Mouse (Mus musculus): ENCODE data around the gene Ranbp2. TPM values are rescaled to one million over a fixed set of nuclear protein-coding genes. Genes with fewer than 3 reads are reported as not detected.
A peak's percentile ranks its signal among the peaks of the same experiment; 100 is the strongest.

Ranbp2 gene
- polyA plus RNA-seq (2014; fragmentation: Nextera tagmentation; extraction: Ambion mirVana), result 26.2 and 48.2 TPM in 2 replicates

- Histone ChIP-seq H3K27ac (ENCODE audit: low read depth, low read length) (peak within 1 kb of the TSS; percentile 96), H3K4me2 (replicated peaks; ENCODE audit: low read depth, low read length) (peak within 1 kb of the TSS; percentile 71), H3K4me1 (ENCODE audit: control insufficient read depth, insufficient read depth, low read length) (peaks cover 5% of the 10 kb centered on the region; the same call in 1 of the 2 replicates), H3K9me3 (ENCODE audit: control insufficient read depth, low read length) (no peaks in the 10 kb centered on the region), H3K36me3 (ENCODE audit: control insufficient read depth, insufficient read depth, low read length) (no peaks in the 10 kb centered on the region; the same call in 1 of the 2 replicates), H3K27me3 (ENCODE audit: control insufficient read depth, insufficient read depth, low read length) (no peaks in the 10 kb centered on the region), H3K4me3 (ENCODE audit: low read length) (peak within 1 kb of the TSS; percentile 97), H3K9ac (ENCODE audit: low read depth, low read length) (peak within 1 kb of the TSS; percentile 92)
- WGBS, result under 1% methylated on average over 69 of the region's 91 CpGs
- ATAC-seq (ENCODE audit: low FRiP score, low TSS enrichment), result peak; percentile 98
Observed at GRCm38 (mm10) chr10:58446384-58447279, at the start of gene Ranbp2. Gene Ranbp2 (plus strand): TSS chr10:58446920.

- ATAC-seq (ENCODE audit: low FRiP score, low TSS enrichment), result no peak
- no peak overlapping the region for H3K27ac ChIP-seq (ENCODE audit: low read depth, low read length)
- no peak overlapping the region for H3K4me3 ChIP-seq (ENCODE audit: low read length)
- H3K4me1 ChIP-seq (ENCODE audit: control insufficient read depth, insufficient read depth, low read length), result no peaks in the 10 kb centered on the region; the same call in 1 of the 2 replicates
- H3K9me3 ChIP-seq (ENCODE audit: control insufficient read depth, low read length), result no peaks in the 10 kb centered on the region
- WGBS, result 95% methylated on average over 8 of the region's 8 CpGs
- H3K27me3 ChIP-seq (ENCODE audit: control insufficient read depth, insufficient read depth, low read length), result no peaks in the 10 kb centered on the region
- peaks cover 23% of the 10 kb centered on the region for H3K36me3 ChIP-seq (ENCODE audit: control insufficient read depth, insufficient read depth, low read length)
- no peak overlapping the region for H3K4me2 ChIP-seq (replicated peaks; ENCODE audit: low read depth, low read length)
- no peak overlapping the region for H3K9ac ChIP-seq (ENCODE audit: low read depth, low read length)
Observed at GRCm38 (mm10) chr10:58398941-58399340, 47.8 kb upstream of the Ranbp2 start.

- peaks cover 27% of the 10 kb centered on the region for H3K36me3 ChIP-seq (ENCODE audit: control insufficient read depth, insufficient read depth, low read length)
- H3K4me2 ChIP-seq (replicated peaks; ENCODE audit: low read depth, low read length), result no peak overlapping the region
- 81% methylated on average over 3 of the region's 3 CpGs for WGBS
- no peak overlapping the region for H3K4me3 ChIP-seq (ENCODE audit: low read length)
- no peak overlapping the region for H3K27ac ChIP-seq (ENCODE audit: low read depth, low read length)
- H3K27me3 ChIP-seq (ENCODE audit: control insufficient read depth, insufficient read depth, low read length), result no peaks in the 10 kb centered on the region
- H3K9me3 ChIP-seq (ENCODE audit: control insufficient read depth, low read length), result no peaks in the 10 kb centered on the region
- H3K4me1 ChIP-seq (ENCODE audit: control insufficient read depth, insufficient read depth, low read length), result no peaks in the 10 kb centered on the region
- no peak overlapping the region for H3K9ac ChIP-seq (ENCODE audit: low read depth, low read length)
- ATAC-seq (ENCODE audit: low FRiP score, low TSS enrichment), result no peak
Observed at GRCm38 (mm10) chr10:58401838-58402237, 44.9 kb upstream of the Ranbp2 start.

- H3K4me3 ChIP-seq (ENCODE audit: low read length), result no peak overlapping the region
- H3K36me3 ChIP-seq (ENCODE audit: control insufficient read depth, insufficient read depth, low read length), result peaks cover 37% of the 10 kb centered on the region
- H3K27me3 ChIP-seq (ENCODE audit: control insufficient read depth, insufficient read depth, low read length), result no peaks in the 10 kb centered on the region
- H3K9me3 ChIP-seq (ENCODE audit: control insufficient read depth, low read length), result no peaks in the 10 kb centered on the region
- 82% methylated on average over 6 of the region's 6 CpGs for WGBS
- H3K4me1 ChIP-seq (ENCODE audit: control insufficient read depth, insufficient read depth, low read length), result no peaks in the 10 kb centered on the region
- peak overlapping the region; percentile 63; the same call in 1 of the 2 replicates for H3K27ac ChIP-seq (ENCODE audit: low read depth, low read length)
- no peak overlapping the region for H3K9ac ChIP-seq (ENCODE audit: low read depth, low read length)
- H3K4me2 ChIP-seq (replicated peaks; ENCODE audit: low read depth, low read length), result no peak overlapping the region
- no peak for ATAC-seq (ENCODE audit: low FRiP score, low TSS enrichment)
Observed at GRCm38 (mm10) chr10:58404639-58405038, 42.1 kb upstream of the Ranbp2 start.

GRCm38 (mm10) chr10:58405285-58405948 lies 41.3 kb upstream of the Ranbp2 start:
- H3K27me3 ChIP-seq (ENCODE audit: control insufficient read depth, insufficient read depth, low read length), result no peaks in the 10 kb centered on the region
- no peak overlapping the region for H3K4me2 ChIP-seq (replicated peaks; ENCODE audit: low read depth, low read length)
- 71% methylated on average over 4 of the region's 4 CpGs for WGBS
- no peaks in the 10 kb centered on the region for H3K9me3 ChIP-seq (ENCODE audit: control insufficient read depth, low read length)
- no peaks in the 10 kb centered on the region for H3K4me1 ChIP-seq (ENCODE audit: control insufficient read depth, insufficient read depth, low read length)
- peak overlapping the region; percentile 63; the same call in 1 of the 2 replicates for H3K27ac ChIP-seq (ENCODE audit: low read depth, low read length)
- peaks cover 44% of the 10 kb centered on the region for H3K36me3 ChIP-seq (ENCODE audit: control insufficient read depth, insufficient read depth, low read length)
- no peak overlapping the region for H3K9ac ChIP-seq (ENCODE audit: low read depth, low read length)
- no peak overlapping the region for H3K4me3 ChIP-seq (ENCODE audit: low read length)
- ATAC-seq (ENCODE audit: low FRiP score, low TSS enrichment), result peak; percentile 49; the same call in 1 of the 2 replicates

GRCm38 (mm10) chr10:58405949-58406305 lies 40.8 kb upstream of the Ranbp2 start:
- Histone ChIP-seq H3K9ac (ENCODE audit: low read depth, low read length) (no peak overlapping the region), H3K27me3 (ENCODE audit: control insufficient read depth, insufficient read depth, low read length) (no peaks in the 10 kb centered on the region), H3K4me3 (ENCODE audit: low read length) (no peak overlapping the region), H3K36me3 (ENCODE audit: control insufficient read depth, insufficient read depth, low read length) (peaks cover 45% of the 10 kb centered on the region), H3K27ac (ENCODE audit: low read depth, low read length) (peak overlapping the region; percentile 63; the same call in 1 of the 2 replicates), H3K9me3 (ENCODE audit: control insufficient read depth, low read length) (no peaks in the 10 kb centered on the region), H3K4me1 (ENCODE audit: control insufficient read depth, insufficient read depth, low read length) (no peaks in the 10 kb centered on the region), H3K4me2 (replicated peaks; ENCODE audit: low read depth, low read length) (no peak overlapping the region)
- no peak for ATAC-seq (ENCODE audit: low FRiP score, low TSS enrichment)
- 72% methylated on average over 2 of the region's 2 CpGs for WGBS

GRCm38 (mm10) chr10:58412331-58412730 lies 34.4 kb upstream of the Ranbp2 start:
- no peak overlapping the region for H3K27ac ChIP-seq (ENCODE audit: low read depth, low read length)
- no peaks in the 10 kb centered on the region for H3K27me3 ChIP-seq (ENCODE audit: control insufficient read depth, insufficient read depth, low read length)
- H3K4me1 ChIP-seq (ENCODE audit: control insufficient read depth, insufficient read depth, low read length), result no peaks in the 10 kb centered on the region
- no peak overlapping the region for H3K9ac ChIP-seq (ENCODE audit: low read depth, low read length)
- H3K36me3 ChIP-seq (ENCODE audit: control insufficient read depth, insufficient read depth, low read length), result peaks cover 66% of the 10 kb centered on the region
- no peaks in the 10 kb centered on the region for H3K9me3 ChIP-seq (ENCODE audit: control insufficient read depth, low read length)
- H3K4me3 ChIP-seq (ENCODE audit: low read length), result no peak overlapping the region
- no peak for ATAC-seq (ENCODE audit: low FRiP score, low TSS enrichment)
- 92% methylated on average over 4 of the region's 4 CpGs for WGBS
- no peak overlapping the region for H3K4me2 ChIP-seq (replicated peaks; ENCODE audit: low read depth, low read length)

GRCm38 (mm10) chr10:58412852-58413251 lies 33.9 kb upstream of the Ranbp2 start:
- Histone ChIP-seq H3K9ac (ENCODE audit: low read depth, low read length) (no peak overlapping the region), H3K9me3 (ENCODE audit: control insufficient read depth, low read length) (no peaks in the 10 kb centered on the region), H3K27ac (ENCODE audit: low read depth, low read length) (no peak overlapping the region), H3K4me1 (ENCODE audit: control insufficient read depth, insufficient read depth, low read length) (no peaks in the 10 kb centered on the region), H3K27me3 (ENCODE audit: control insufficient read depth, insufficient read depth, low read length) (no peaks in the 10 kb centered on the region), H3K36me3 (ENCODE audit: control insufficient read depth, insufficient read depth, low read length) (peaks cover 71% of the 10 kb centered on the region), H3K4me3 (ENCODE audit: low read length) (no peak overlapping the region), H3K4me2 (replicated peaks; ENCODE audit: low read depth, low read length) (no peak overlapping the region)
- no peak for ATAC-seq (ENCODE audit: low FRiP score, low TSS enrichment)

- H3K4me1 ChIP-seq (ENCODE audit: control insufficient read depth, insufficient read depth, low read length), result no peaks in the 10 kb centered on the region
- no peak overlapping the region for H3K27ac ChIP-seq (ENCODE audit: low read depth, low read length)
- H3K9ac ChIP-seq (ENCODE audit: low read depth, low read length), result no peak overlapping the region
- no peak for ATAC-seq (ENCODE audit: low FRiP score, low TSS enrichment)
- H3K36me3 ChIP-seq (ENCODE audit: control insufficient read depth, insufficient read depth, low read length), result peaks cover 55% of the 10 kb centered on the region
- H3K27me3 ChIP-seq (ENCODE audit: control insufficient read depth, insufficient read depth, low read length), result no peaks in the 10 kb centered on the region
- WGBS, result 78% methylated on average over 3 of the region's 3 CpGs
- H3K4me3 ChIP-seq (ENCODE audit: low read length), result no peak overlapping the region
- no peaks in the 10 kb centered on the region for H3K9me3 ChIP-seq (ENCODE audit: control insufficient read depth, low read length)
- no peak overlapping the region for H3K4me2 ChIP-seq (replicated peaks; ENCODE audit: low read depth, low read length)
Observed at GRCm38 (mm10) chr10:58416702-58417101, 30.0 kb upstream of the Ranbp2 start.
